Mouse (Mus musculus): Measurements from ENCODE around the gene Atl1. TPM values are rescaled to one million over a fixed set of nuclear protein-coding genes. Genes with fewer than 3 reads are reported as not detected.
A peak's percentile ranks its signal among the peaks of the same experiment; 100 is the strongest.

Atl1 gene
- polyA plus RNA-seq (2012; rRNA removed) (0.43 and 0.73 TPM in 2 replicates), polyA plus RNA-seq (2014; fragmentation: Nextera tagmentation; extraction: Ambion mirVana) (1.1 and 2.1 TPM in 2 replicates)

DNA sequence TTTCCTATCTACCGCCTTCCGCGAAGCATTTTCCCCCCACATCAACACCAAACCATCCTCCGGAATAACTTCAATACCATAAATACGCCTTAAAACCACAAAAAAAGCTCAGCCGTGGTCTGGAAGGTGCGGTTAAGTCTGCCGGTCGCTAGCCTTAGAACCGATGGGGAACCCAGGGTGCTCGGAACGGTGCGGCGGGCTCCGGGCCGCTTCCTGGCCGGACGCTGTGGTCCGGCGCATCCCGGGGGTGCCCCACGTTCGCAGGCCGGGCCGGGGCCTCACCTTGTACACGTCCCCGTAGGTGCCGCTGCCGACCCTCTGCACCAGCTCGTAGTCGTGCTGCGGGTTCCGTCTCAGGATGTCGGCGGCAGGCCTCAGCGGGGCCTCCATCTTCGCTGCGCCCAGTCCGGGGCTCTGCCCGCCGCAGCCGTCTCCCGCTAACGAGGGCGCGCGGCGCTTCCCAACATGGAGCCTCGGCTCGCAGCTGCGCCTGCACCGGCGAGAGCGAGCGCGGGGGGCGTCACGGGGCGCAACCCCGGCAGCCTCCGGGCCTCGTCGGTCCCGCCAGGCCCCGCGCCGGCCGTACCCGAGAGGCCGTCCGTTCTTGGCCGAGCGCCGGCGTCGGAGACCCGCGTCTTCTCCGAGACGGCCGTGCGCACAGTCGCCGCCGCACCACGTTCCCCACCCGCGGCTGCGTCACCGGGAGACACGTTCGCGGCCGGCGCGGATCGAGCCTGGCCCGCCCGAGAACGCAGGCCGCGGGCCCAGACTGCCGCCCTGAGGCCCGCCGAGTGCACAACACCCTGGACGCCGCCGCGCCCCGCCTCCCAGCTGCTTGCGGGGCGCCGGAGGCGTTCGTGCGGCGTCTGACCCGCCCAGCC, at the start of gene Atl1, which contains the start of gene Map4k5:
Gene Atl1, plus strand, starts transcription at position 244 of the 881 bp plus-strand sequence.
Gene Map4k5, minus strand, starts transcription at position 830 of the 881 bp plus-strand sequence.
- Histone ChIP-seq H3K9me3 (ENCODE audit: control insufficient read depth, low read length) (no peaks in the 10 kb centered on the region), H3K4me1 (replicated peaks; ENCODE audit: control insufficient read depth in 2 of 2, insufficient read depth in 2 of 2, low read length in 1 of 2) (peaks cover 14 to 18% of the 10 kb centered on the region in 2 experiments), H3K4me3 (ENCODE audit: insufficient read depth in 1 of 2, low read depth in 2 of 2, low read length in 2 of 2) (peak within 1 kb of the TSS; percentile 77 to 91), H3K27ac (peak within 1 kb of the TSS; percentile 82), H3K27me3 (ENCODE audit: control insufficient read depth, insufficient read depth, low read length) (no peaks in the 10 kb centered on the region), H3K9ac (replicated peaks) (peak within 1 kb of the TSS; percentile 98), H3K4me2 (ENCODE audit: low read depth) (peak within 1 kb of the TSS; percentile 82), H3K36me3 (replicated peaks; ENCODE audit: control insufficient read depth, insufficient read depth, low read depth) (peaks cover 6% of the 10 kb centered on the region)
- TF ChIP-seq CTCF (IDR thresholded peaks at IDR 0.05; ENCODE audit: low read depth) = peak; percentile 70
- TF ChIP-seq EP300 (IDR thresholded peaks at IDR 0.05; ENCODE audit: low read depth) = no peak
- ATAC-seq (ENCODE audit: insufficient read depth) (peak; percentile 95), DNase-seq (ENCODE audit: low read depth in 3 of 3, low spot score in 3 of 3) (peak; percentile 79 to 82 (median 81))
- under 1% methylated on average over 112 of the region's 118 CpGs for WGBS (ENCODE audit: insufficient replicate concordance)

DNA sequence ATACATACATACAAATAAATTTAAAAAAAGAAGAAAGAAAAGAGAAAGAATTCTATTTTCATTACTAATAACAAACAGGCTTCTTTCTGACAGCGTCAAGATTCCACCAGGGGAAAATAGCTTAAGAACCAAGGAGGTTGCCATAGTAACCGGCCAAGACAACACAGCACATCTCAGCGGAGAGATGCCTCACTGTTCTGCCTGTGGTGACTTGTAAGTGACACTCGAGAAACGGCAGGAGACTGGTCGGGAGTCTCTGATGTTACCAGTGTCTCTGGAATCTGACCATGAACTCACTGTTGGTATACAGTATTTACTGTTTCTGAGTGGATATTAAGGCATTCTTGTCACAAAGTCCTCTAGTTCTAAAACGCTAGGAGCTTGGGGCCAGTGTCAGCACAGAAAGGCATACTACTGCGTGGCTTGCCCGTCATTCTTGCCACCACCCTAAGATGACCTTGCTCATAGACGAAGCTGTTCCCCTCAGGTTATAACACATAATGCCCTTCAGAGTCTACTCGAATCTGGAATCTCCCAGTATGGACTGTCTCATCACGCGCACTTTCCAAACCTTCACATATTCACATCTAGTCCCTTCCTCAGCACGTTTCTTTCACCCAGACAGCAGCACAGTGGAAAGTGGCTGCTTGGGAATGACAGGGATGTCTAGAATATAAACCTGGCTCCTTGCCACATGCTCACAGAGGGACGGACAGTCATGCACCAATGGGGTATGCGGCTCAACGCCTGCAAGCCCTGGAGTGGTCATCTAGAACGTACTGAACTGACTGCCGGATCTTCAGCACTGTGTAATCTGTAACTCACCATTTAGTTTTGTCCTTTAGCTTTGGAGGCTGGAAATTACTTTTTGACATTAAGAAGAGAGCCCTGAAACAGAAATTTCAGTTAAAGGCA, 48.6 kb upstream of the Atl1 start:
- 88% methylated on average over 19 of the region's 19 CpGs for WGBS (ENCODE audit: insufficient replicate concordance)

DNA sequence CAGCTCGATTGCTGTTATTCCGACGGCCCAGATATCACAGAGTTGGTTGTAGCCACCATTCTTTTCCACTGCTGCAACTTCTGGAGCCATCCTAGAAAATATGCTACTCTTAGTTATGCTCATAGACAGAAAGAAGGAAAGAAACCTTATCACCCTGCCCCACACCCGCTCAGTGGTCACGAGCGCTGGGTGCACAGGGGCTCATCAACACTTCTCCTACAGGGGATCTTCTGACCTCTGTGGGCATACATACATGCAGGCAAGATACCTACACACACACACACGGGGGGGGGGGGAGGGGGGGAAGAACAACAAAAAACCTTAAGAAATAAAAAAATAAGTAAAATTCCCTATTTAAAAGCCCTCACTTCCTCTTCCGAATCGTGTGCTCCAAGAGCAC, 46.7 kb upstream of the Atl1 start:
- H3K27me3 ChIP-seq (ENCODE audit: control insufficient read depth, insufficient read depth, low read length) = no peaks in the 10 kb centered on the region
- no peak overlapping the region for H3K4me2 ChIP-seq (ENCODE audit: low read depth)
- H3K9ac ChIP-seq (replicated peaks) = no peak overlapping the region
- no peaks in the 10 kb centered on the region for H3K9me3 ChIP-seq (ENCODE audit: control insufficient read depth, low read length)
- no peak overlapping the region for H3K4me3 ChIP-seq (ENCODE audit: insufficient read depth in 1 of 2, low read depth in 2 of 2, low read length in 2 of 2)
- H3K36me3 ChIP-seq (replicated peaks; ENCODE audit: control insufficient read depth, insufficient read depth, low read depth) = peaks cover 66% of the 10 kb centered on the region
- 55% methylated on average over 9 of the region's 9 CpGs for WGBS (ENCODE audit: insufficient replicate concordance)
- no peak overlapping the region for H3K27ac ChIP-seq
- no peaks in the 10 kb centered on the region for H3K4me1 ChIP-seq (replicated peaks; ENCODE audit: control insufficient read depth in 2 of 2, insufficient read depth in 2 of 2, low read length in 1 of 2)
- DNase-seq (ENCODE audit: low read depth in 3 of 3, low spot score in 3 of 3) = no peak
- ATAC-seq (ENCODE audit: insufficient read depth) = no peak
- TF ChIP-seq EP300 (IDR thresholded peaks at IDR 0.05; ENCODE audit: low read depth) = no peak
- TF ChIP-seq CTCF (IDR thresholded peaks at IDR 0.05; ENCODE audit: low read depth) = no peak

More for the DNA sequence above, 48.6 kb upstream of the Atl1 start:
- no peak for ATAC-seq (ENCODE audit: insufficient read depth)
- peaks cover 61% of the 10 kb centered on the region for H3K36me3 ChIP-seq (replicated peaks; ENCODE audit: control insufficient read depth, insufficient read depth, low read depth)
- H3K27me3 ChIP-seq (ENCODE audit: control insufficient read depth, insufficient read depth, low read length) = no peaks in the 10 kb centered on the region
- no peaks in the 10 kb centered on the region for H3K9me3 ChIP-seq (ENCODE audit: control insufficient read depth, low read length)
- TF ChIP-seq CTCF (IDR thresholded peaks at IDR 0.05; ENCODE audit: low read depth) (no peak), EP300 (IDR thresholded peaks at IDR 0.05; ENCODE audit: low read depth) (no peak)
- H3K4me2 ChIP-seq (ENCODE audit: low read depth) = no peak overlapping the region
- H3K4me3 ChIP-seq (ENCODE audit: insufficient read depth in 1 of 2, low read depth in 2 of 2, low read length in 2 of 2) = no peak overlapping the region
- H3K27ac ChIP-seq = no peak overlapping the region
- no peaks in the 10 kb centered on the region for H3K4me1 ChIP-seq (replicated peaks; ENCODE audit: control insufficient read depth in 2 of 2, insufficient read depth in 2 of 2, low read length in 1 of 2)
- no peak for DNase-seq (ENCODE audit: low read depth in 3 of 3, low spot score in 3 of 3)
- no peak overlapping the region for H3K9ac ChIP-seq (replicated peaks)

DNA sequence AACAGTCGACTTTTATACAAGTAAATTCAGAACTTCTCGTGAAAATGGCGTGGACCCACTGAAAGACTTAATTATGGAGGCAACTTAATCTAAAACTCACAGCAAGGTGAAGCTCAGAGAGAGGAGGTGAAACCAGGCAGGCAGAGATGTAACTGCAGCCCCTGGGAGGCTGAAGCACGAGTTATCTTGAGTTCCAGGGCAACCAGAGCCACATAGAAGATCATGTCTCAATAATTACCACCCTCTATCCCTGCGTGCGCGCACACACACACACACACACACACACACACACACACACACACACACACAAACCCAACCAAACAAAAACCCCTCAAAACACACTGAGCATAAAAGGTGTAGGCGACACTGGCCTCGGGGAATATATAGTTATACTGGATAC, 45.9 kb upstream of the Atl1 start:
- TF ChIP-seq EP300 (IDR thresholded peaks at IDR 0.05; ENCODE audit: low read depth) = no peak
- Histone ChIP-seq H3K9me3 (ENCODE audit: control insufficient read depth, low read length) (no peaks in the 10 kb centered on the region), H3K4me1 (replicated peaks; ENCODE audit: control insufficient read depth in 2 of 2, insufficient read depth in 2 of 2, low read length in 1 of 2) (no peaks in the 10 kb centered on the region), H3K4me3 (ENCODE audit: insufficient read depth in 1 of 2, low read depth in 2 of 2, low read length in 2 of 2) (no peak overlapping the region), H3K4me2 (ENCODE audit: low read depth) (no peak overlapping the region), H3K27ac (no peak overlapping the region), H3K9ac (replicated peaks) (no peak overlapping the region), H3K36me3 (replicated peaks; ENCODE audit: control insufficient read depth, insufficient read depth, low read depth) (peaks cover 63% of the 10 kb centered on the region), H3K27me3 (ENCODE audit: control insufficient read depth, insufficient read depth, low read length) (no peaks in the 10 kb centered on the region)
- ATAC-seq (ENCODE audit: insufficient read depth) = peak; percentile 26; the same call in 1 of the 2 replicates
- 75% methylated on average over 9 of the region's 9 CpGs for WGBS (ENCODE audit: insufficient replicate concordance)
- no peak for DNase-seq (ENCODE audit: low read depth in 3 of 3, low spot score in 3 of 3)

Measured in liver, embryonic 14.5 days (tissue).